ENCODE assay signal across 16 mouse cellular contexts in the genomic region with DNA sequence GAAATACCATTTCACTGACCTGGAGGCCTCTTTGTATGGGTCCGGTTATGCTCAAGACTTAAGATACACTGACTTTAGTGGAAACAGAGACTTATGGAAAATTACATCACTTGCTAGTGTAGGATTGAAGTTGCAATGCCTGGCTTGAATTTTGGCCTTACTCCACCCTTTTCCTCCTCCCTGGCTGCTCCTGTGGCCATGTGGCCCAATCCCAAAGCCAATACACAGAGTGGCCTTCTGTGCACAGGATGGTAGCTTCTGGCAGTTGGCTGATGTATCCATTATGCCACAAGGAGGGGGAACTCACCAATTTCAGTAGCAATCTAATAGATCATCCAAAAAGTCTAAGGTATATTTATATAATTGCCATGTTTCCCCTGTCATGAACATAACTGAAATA.
DNase-seq lines count a peak whose midpoint lies in the region.
"Had no signal": no experiment of that assay in that cellular context is flagged by ENCODE, and none has a peak within 500 bp of the region (broad histone marks: within the 10 kb centered on the region; RNA-seq: fewer than 3 reads in every experiment).

No protein-coding gene starts in this region.

- DNase-seq in cerebellum, adult 11-12 months, result peak; percentile 20
- no peak for DNase-seq in cerebellum, postnatal 4 days (ENCODE audit: low spot score in 2 of 2)
- DNase-seq in brain, adult 2 months (ENCODE audit: low read depth, low spot score), result peak; percentile 58
- peak; percentile 35 for DNase-seq in cerebellum, adult 9-11 months
- DNase-seq in cerebellum, postnatal 25 days, result peak; percentile 36 to 49
- DNase-seq in spleen, postnatal 10 days (ENCODE audit: low spot score in 2 of 2), result no peak
- no peak for DNase-seq in kidney, adult 11 months
- DNase-seq in right cerebral cortex, postnatal 4 days, result no peak
- DNase-seq: adrenal gland, adult 8-10 months; adrenal gland, postnatal 25 days; B cell, adult 2 months; forebrain, postnatal 0 days; gastrocnemius, adult 2 months; gastrocnemius, postnatal 14 days; heart, adult 11 months; kidney, adult 8-10 months had no signal

Comparison
In these comparisons a context has a peak if more than half of its experiments do, and no peak if none do; other contexts are left out.
1. DNase-seq: peak in cerebellum, adult 11-12 months (single experiment), brain, adult 2 months (single experiment), cerebellum, adult 9-11 months (single experiment) and cerebellum, postnatal 25 days (2 of 2); none in cerebellum, postnatal 4 days (0 of 2), spleen, postnatal 10 days (0 of 2), kidney, adult 11 months (single experiment) and right cerebral cortex, postnatal 4 days (single experiment).